Mouse (Mus musculus): ENCODE measurements around the gene Ddx49. TPM values are rescaled to one million over a fixed set of nuclear protein-coding genes. Genes with fewer than 3 reads are reported as not detected.
A peak's percentile ranks its signal among the peaks of the same experiment; 100 is the strongest.

The Ddx49 gene
- polyA plus RNA-seq, 2 experiments = 20.3 to 20.8 TPM

DNA sequence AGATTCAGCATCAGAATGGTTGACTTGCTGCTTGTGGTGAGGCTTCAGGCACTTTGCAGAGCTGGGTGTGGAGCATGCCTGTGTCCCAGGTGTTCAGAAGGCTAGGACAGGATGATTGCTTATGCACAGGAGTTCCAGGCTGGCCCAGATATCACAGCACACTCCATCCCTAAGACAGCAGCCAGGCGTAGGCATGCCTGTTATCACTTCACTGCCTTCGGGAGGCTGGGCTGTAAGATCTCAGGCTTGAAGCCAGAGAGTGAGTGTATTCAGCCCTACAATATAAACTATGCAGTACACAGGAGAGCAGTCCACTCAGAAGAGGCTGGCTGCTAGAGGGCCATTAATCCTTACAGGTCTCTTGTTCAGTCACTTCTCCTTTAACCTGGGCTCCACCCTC is 43.2 kb downstream of the Ddx49 start:
- no peak overlapping the region for H3K4me3 ChIP-seq (ENCODE audit: insufficient read depth in 1 of 2, low read depth in 2 of 2, low read length in 2 of 2)
- WGBS (ENCODE audit: insufficient replicate concordance) = 28% methylated on average over 2 of the region's 2 CpGs
- TF ChIP-seq CTCF (IDR thresholded peaks at IDR 0.05; ENCODE audit: low read depth) = no peak
- TF ChIP-seq EP300 (IDR thresholded peaks at IDR 0.05; ENCODE audit: low read depth) = peak; percentile 19; the same call in 1 of the 2 replicates
- H3K27me3 ChIP-seq (ENCODE audit: control insufficient read depth, insufficient read depth, low read length) = no peaks in the 10 kb centered on the region
- ATAC-seq (ENCODE audit: insufficient read depth) (peak; percentile 72), DNase-seq (ENCODE audit: low read depth in 3 of 3, low spot score in 3 of 3) (no peak)
- H3K4me1 ChIP-seq (replicated peaks; ENCODE audit: control insufficient read depth in 2 of 2, insufficient read depth in 2 of 2, low read length in 1 of 2) = peaks cover 9 to 11% of the 10 kb centered on the region in 2 experiments
- no peaks in the 10 kb centered on the region for H3K9me3 ChIP-seq (ENCODE audit: control insufficient read depth, low read length)
- H3K36me3 ChIP-seq (replicated peaks; ENCODE audit: control insufficient read depth, insufficient read depth, low read depth) = peaks cover 58% of the 10 kb centered on the region
- H3K9ac ChIP-seq (replicated peaks) = no peak overlapping the region; the same call in 1 of the 2 replicates
- no peak overlapping the region for H3K27ac ChIP-seq
- H3K4me2 ChIP-seq (ENCODE audit: low read depth) = no peak overlapping the region; the same call in 1 of the 2 replicates

DNA sequence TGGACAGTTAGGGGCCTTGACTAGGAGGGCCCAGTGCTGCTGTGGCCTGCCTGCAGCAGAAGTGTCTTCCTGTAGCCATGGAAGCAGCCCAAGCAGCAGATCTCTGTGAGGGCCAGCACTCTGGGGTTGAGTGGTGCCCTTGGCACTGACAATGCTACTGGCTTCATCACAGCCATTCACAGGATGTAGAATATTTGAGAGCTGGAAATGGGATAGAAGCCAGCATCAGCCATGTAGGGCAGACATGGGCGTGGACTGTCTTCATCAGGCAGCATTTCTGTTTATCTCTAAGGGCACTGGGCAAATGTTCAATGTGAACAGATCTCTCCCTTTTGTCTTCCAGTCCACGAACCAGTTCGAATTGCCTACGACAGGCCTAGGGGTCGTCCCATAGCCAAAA is 43.7 kb downstream of the Ddx49 start:
- H3K4me2 ChIP-seq (ENCODE audit: low read depth) = no peak overlapping the region; the same call in 1 of the 2 replicates
- H3K9ac ChIP-seq (replicated peaks) = no peak overlapping the region; the same call in 1 of the 2 replicates
- no peaks in the 10 kb centered on the region for H3K9me3 ChIP-seq (ENCODE audit: control insufficient read depth, low read length)
- H3K27ac ChIP-seq = no peak overlapping the region
- no peak overlapping the region for H3K4me3 ChIP-seq (ENCODE audit: insufficient read depth in 1 of 2, low read depth in 2 of 2, low read length in 2 of 2)
- peak; percentile 47; the same call in 1 of the 2 replicates for ATAC-seq (ENCODE audit: insufficient read depth)
- peaks cover 9 to 11% of the 10 kb centered on the region in 2 experiments for H3K4me1 ChIP-seq (replicated peaks; ENCODE audit: control insufficient read depth in 2 of 2, insufficient read depth in 2 of 2, low read length in 1 of 2)
- no peak for TF ChIP-seq CTCF (IDR thresholded peaks at IDR 0.05; ENCODE audit: low read depth)
- TF ChIP-seq EP300 (IDR thresholded peaks at IDR 0.05; ENCODE audit: low read depth) = no peak
- WGBS (ENCODE audit: insufficient replicate concordance) = 57% methylated on average over 5 of the region's 5 CpGs
- peaks cover 62% of the 10 kb centered on the region for H3K36me3 ChIP-seq (replicated peaks; ENCODE audit: control insufficient read depth, insufficient read depth, low read depth)
- no peaks in the 10 kb centered on the region for H3K27me3 ChIP-seq (ENCODE audit: control insufficient read depth, insufficient read depth, low read length)
- no peak for DNase-seq (ENCODE audit: low read depth in 3 of 3, low spot score in 3 of 3)

DNA sequence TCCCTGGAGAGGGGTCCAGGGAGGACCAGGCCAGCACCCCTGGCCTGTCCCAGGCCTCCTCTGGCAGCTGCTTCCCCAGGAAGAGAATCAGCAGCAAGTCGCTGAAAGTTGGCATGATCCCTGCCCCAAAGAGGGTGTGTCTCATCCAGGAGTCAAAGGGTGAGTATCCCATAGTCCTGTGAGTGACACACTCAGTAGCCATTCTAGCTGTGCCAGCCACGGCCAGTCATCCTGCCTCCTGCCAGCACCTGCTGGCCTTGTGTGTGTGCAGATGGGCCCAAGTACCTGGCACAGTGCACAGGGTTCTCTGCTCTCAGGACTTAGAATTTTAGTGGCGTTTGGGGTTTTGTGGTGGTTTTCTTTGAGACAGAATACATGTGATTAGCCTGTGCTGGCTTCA is 44.8 kb downstream of the Ddx49 start:
- no peaks in the 10 kb centered on the region for H3K9me3 ChIP-seq (ENCODE audit: control insufficient read depth, low read length)
- no peak overlapping the region for H3K9ac ChIP-seq (replicated peaks)
- no peak for TF ChIP-seq CTCF (IDR thresholded peaks at IDR 0.05; ENCODE audit: low read depth)
- TF ChIP-seq EP300 (IDR thresholded peaks at IDR 0.05; ENCODE audit: low read depth) = no peak
- 80% methylated on average over 3 of the region's 3 CpGs for WGBS (ENCODE audit: insufficient replicate concordance)
- peaks cover 71% of the 10 kb centered on the region for H3K36me3 ChIP-seq (replicated peaks; ENCODE audit: control insufficient read depth, insufficient read depth, low read depth)
- no peaks in the 10 kb centered on the region for H3K27me3 ChIP-seq (ENCODE audit: control insufficient read depth, insufficient read depth, low read length)
- H3K27ac ChIP-seq = no peak overlapping the region
- no peak overlapping the region for H3K4me3 ChIP-seq (ENCODE audit: insufficient read depth in 1 of 2, low read depth in 2 of 2, low read length in 2 of 2)
- ATAC-seq (ENCODE audit: insufficient read depth) (no peak), DNase-seq (ENCODE audit: low read depth in 3 of 3, low spot score in 3 of 3) (no peak)
- peaks cover 9 to 11% of the 10 kb centered on the region in 2 experiments for H3K4me1 ChIP-seq (replicated peaks; ENCODE audit: control insufficient read depth in 2 of 2, insufficient read depth in 2 of 2, low read length in 1 of 2)
- H3K4me2 ChIP-seq (ENCODE audit: low read depth) = no peak overlapping the region

DNA sequence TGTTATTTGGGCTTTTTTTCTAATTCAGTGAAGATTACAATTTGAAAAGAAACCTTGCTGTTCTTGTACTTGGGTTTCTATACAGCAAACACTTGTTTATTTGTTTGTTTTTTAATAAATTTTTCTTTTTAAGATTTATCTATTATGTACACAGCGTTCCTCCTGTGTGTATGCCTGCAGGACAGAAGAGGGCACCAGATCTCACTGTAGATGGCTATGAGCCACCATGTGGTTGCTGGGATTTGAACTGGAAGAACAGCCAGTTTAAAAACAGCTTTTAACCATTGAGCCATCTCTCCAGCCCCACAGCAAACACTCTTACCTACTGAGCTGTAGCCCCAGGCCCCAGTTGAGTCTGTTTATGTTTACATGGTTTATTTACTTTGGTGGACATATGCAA is 47.7 kb downstream of the Ddx49 start:
- peaks cover 70% of the 10 kb centered on the region for H3K36me3 ChIP-seq (replicated peaks; ENCODE audit: control insufficient read depth, insufficient read depth, low read depth)
- WGBS (ENCODE audit: insufficient replicate concordance) = 71% methylated on average over 1 of the region's 1 CpGs
- no peaks in the 10 kb centered on the region for H3K27me3 ChIP-seq (ENCODE audit: control insufficient read depth, insufficient read depth, low read length)
- TF ChIP-seq CTCF (IDR thresholded peaks at IDR 0.05; ENCODE audit: low read depth) = peak; percentile 45
- TF ChIP-seq EP300 (IDR thresholded peaks at IDR 0.05; ENCODE audit: low read depth) = no peak
- H3K27ac ChIP-seq = no peak overlapping the region
- H3K4me2 ChIP-seq (ENCODE audit: low read depth) = no peak overlapping the region
- no peaks in the 10 kb centered on the region for H3K9me3 ChIP-seq (ENCODE audit: control insufficient read depth, low read length)
- no peak for ATAC-seq (ENCODE audit: insufficient read depth)
- H3K4me3 ChIP-seq (ENCODE audit: insufficient read depth in 1 of 2, low read depth in 2 of 2, low read length in 2 of 2) = no peak overlapping the region
- no peak overlapping the region for H3K9ac ChIP-seq (replicated peaks)
- DNase-seq (ENCODE audit: low read depth in 3 of 3, low spot score in 3 of 3) = no peak
- H3K4me1 ChIP-seq (replicated peaks; ENCODE audit: control insufficient read depth in 2 of 2, insufficient read depth in 2 of 2, low read length in 1 of 2) = peaks cover 9 to 11% of the 10 kb centered on the region in 2 experiments

DNA sequence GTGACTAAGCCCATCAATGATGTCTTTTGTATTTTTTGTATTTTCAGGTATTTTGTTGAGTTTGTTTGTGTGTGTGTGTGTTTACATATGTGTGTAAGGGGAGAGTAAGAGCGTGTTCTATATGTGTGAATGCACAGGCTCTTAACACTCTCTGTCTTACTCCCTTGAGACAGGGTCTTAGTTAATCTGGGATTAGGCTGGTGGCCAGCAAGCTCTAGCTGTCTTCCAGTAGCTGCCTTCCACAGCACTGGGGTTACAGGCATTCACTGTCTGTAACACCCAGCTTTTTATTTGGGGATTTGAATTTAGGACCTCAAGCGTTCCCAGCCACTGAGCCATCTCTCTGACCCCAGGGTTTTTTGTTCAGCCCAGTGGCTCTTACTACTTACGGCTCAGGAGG is 54.4 kb downstream of the Ddx49 start:
- H3K4me3 ChIP-seq (ENCODE audit: insufficient read depth in 1 of 2, low read depth in 2 of 2, low read length in 2 of 2) = no peak overlapping the region
- no peaks in the 10 kb centered on the region for H3K9me3 ChIP-seq (ENCODE audit: control insufficient read depth, low read length)
- no peaks in the 10 kb centered on the region for H3K27me3 ChIP-seq (ENCODE audit: control insufficient read depth, insufficient read depth, low read length)
- WGBS (ENCODE audit: insufficient replicate concordance) = 84% methylated on average over 3 of the region's 3 CpGs
- DNase-seq (ENCODE audit: low read depth in 3 of 3, low spot score in 3 of 3) = no peak
- H3K4me2 ChIP-seq (ENCODE audit: low read depth) = no peak overlapping the region
- no peak for TF ChIP-seq CTCF (IDR thresholded peaks at IDR 0.05; ENCODE audit: low read depth)
- no peak for TF ChIP-seq EP300 (IDR thresholded peaks at IDR 0.05; ENCODE audit: low read depth)
- no peak overlapping the region for H3K27ac ChIP-seq
- ATAC-seq (ENCODE audit: insufficient read depth) = no peak
- H3K4me1 ChIP-seq (replicated peaks; ENCODE audit: control insufficient read depth in 2 of 2, insufficient read depth in 2 of 2, low read length in 1 of 2) = no peaks in the 10 kb centered on the region
- no peak overlapping the region for H3K9ac ChIP-seq (replicated peaks)
- peaks cover 64% of the 10 kb centered on the region for H3K36me3 ChIP-seq (replicated peaks; ENCODE audit: control insufficient read depth, insufficient read depth, low read depth)
